Mouse (Mus musculus) limb, embryonic 15.5 days (tissue): Measurements from ENCODE around the gene Micall1. TPM values are rescaled to one million over a fixed set of nuclear protein-coding genes. Genes with fewer than 3 reads are reported as not detected.

ENCODE experiments used
- ATAC-seq: fragments of 200-750 bp; cut with Nextera tagmentation; 2 replicates; pipeline ENCODE4 v1.8.0; 2017; ENCODE audit warnings: low read depth, moderate TSS enrichment; ENCODE audit not compliant: insufficient number of reproducible peaks, low FRiP score, low TSS enrichment
- H3K27ac ChIP-seq: fragments of 300-500 bp; sonication (generic); 2 replicates; pipeline ENCODE4 v1.5.1; 2015; ENCODE audit warnings: moderate library complexity, mild to moderate bottlenecking, inconsistent platforms
- H3K27me3 ChIP-seq: fragments of 300-500 bp; sonication (generic); 2 replicates; pipeline ENCODE4 v1.6.1; 2015; ENCODE audit warnings: inconsistent platforms
- H3K36me3 ChIP-seq: fragments of 300-500 bp; sonication (generic); 2 replicates; pipeline ENCODE4 v1.6.1; 2015; ENCODE audit warnings: inconsistent platforms
- H3K4me1 ChIP-seq: fragments of 300-500 bp; sonication (generic); 2 replicates; pipeline ENCODE4 v1.6.1; 2015; ENCODE audit warnings: inconsistent platforms
- H3K4me2 ChIP-seq: fragments of 300-500 bp; sonication (generic); 2 replicates; pipeline ENCODE4 v1.6.1; 2015; ENCODE audit warnings: mild to moderate bottlenecking, inconsistent platforms
- H3K4me3 ChIP-seq: fragments of 300-500 bp; sonication (generic); 2 replicates; pipeline ENCODE4 v1.5.1; 2015; ENCODE audit warnings: mild to moderate bottlenecking, inconsistent platforms
- H3K9ac ChIP-seq: fragments of 300-500 bp; sonication (generic); 2 replicates; pipeline ENCODE4 v1.6.1; 2015; ENCODE audit warnings: inconsistent platforms
- H3K9me3 ChIP-seq: fragments of 300-500 bp; sonication (generic); 2 replicates; pipeline ENCODE4 v1.6.1; 2016; ENCODE audit warnings: inconsistent platforms
- WGBS: fragments of 180-500 bp; shearing (Covaris S2); methylation state at CpG from one replicate; pipeline ENCODE4 v1.1.7; 2015; 5-methylcytosine and 5-hydroxymethylcytosine counted together
- polyA plus RNA-seq: library from polyadenylated mRNA; unstranded; fragments of >200 nt; fragmentation: Nextera tagmentation; extraction: Ambion mirVana; gene quantifications from 2 replicates; pipeline ENCODE4 v1.2.1, GENCODE M21; 2015

Gene Micall1
- polyA plus RNA-seq, 1 experiment from 2014 or later, result 16.3 TPM

DNA sequence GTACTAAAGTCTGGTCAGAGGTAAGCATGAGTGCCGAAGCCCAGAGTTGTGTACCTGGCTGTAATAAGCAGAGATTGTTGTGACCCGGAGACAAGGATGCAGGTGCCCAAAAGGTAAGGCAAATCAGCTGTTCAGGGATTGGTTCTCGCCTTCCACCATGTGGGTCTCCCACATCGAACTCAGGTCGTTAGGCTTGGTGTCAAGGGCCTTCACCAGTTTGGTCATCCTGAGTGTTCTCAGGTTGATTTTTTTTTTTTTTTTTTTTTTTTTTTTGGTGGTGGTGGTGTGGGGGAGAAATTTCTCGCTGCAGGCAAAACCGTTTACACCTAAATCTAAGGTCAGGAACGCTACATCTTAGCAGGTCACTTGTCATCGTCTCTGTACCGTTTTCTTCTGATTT, 34.3 kb upstream of the Micall1 start:
- Histone ChIP-seq H3K9me3 (no peaks in the 10 kb centered on the region), H3K27me3 (no peaks in the 10 kb centered on the region), H3K4me3 (peak overlapping the region; percentile 89), H3K27ac (peak overlapping the region; percentile 88; the same call in 1 of the 2 replicates), H3K9ac (peak overlapping the region; percentile 86; the same call in 1 of the 2 replicates), H3K4me2 (peak overlapping the region; percentile 82), H3K4me1 (peaks cover 16% of the 10 kb centered on the region), H3K36me3 (peaks cover 26% of the 10 kb centered on the region)
- WGBS, result 33% methylated on average over 10 of the region's 10 CpGs
- no peak for ATAC-seq

DNA sequence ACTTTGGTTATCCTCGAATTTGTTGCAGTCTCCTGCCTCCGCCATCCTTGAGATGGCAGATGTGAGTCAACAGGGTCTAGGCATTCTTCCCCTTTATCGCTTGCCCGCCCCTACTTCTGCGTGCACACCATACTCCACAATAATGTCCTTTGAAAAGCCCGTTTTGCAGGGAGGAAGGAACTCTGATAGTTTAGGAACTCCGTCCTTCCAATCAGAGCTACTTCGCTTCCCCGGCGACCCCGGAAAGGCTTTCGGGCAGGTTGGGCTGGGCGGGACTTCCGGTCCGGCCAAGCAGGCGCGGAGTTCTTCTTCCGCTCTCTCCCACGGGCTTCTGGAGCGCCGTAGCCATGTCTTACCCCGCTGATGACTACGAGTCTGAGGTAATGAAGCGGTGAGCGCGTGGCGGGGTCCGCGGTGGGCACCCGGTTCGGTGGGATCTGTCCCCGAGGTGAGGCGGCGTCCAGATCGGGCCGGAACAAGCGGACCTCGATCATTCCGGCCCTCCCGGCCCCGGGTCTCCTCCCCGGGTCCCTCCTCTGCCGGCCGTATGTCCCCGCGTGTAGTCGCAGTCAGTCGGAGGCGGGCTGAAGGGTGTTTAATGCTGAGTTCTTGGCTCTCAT, 33.7 kb upstream of the Micall1 start, which contains the start of gene Eif3l:
Gene Eif3l (plus strand): TSS at position 267 of the 620 bp plus-strand sequence.
- WGBS, result 1% methylated on average over 44 of the region's 49 CpGs

DNA sequence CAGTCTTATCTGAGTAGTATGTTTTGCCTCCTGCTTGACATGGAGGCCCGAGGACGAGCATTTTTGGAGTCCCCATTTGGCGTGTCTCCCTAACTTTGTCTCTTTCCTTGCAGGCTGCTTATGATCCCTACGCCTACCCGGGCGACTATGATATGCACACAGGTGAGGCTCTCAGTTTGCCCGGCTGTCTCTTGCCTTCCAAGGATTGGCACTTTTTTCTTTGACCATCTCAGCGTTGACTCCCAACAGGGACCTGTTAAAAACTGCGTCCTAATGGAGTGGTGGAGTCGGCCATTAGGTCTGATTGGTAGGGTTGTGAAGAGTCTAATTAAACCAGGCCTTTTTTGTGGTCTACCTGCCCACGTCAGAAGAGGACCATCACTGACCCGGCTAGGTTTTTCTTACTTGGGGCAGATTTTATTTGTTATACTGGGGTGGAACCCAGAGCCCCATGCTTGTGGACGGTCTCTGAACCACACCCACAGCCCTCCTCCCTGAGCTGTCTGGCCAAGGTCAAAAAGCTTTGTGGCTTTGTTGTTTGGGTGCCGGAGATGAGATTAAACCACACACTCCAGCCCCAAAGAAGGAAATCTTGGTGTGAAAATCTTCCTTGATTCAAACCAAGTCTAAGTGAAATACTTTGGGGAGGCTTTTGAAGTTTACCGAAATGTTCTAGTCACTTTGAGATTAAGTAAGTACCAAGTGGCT, 32.9 kb upstream of the Micall1 start:
- Histone ChIP-seq H3K4me1 (peaks cover 16% of the 10 kb centered on the region), H3K9ac (peak overlapping the region; percentile 86), H3K27ac (no peak overlapping the region), H3K4me3 (peak overlapping the region; percentile 89), H3K27me3 (no peaks in the 10 kb centered on the region), H3K9me3 (no peaks in the 10 kb centered on the region), H3K4me2 (peak overlapping the region; percentile 82), H3K36me3 (peaks cover 37% of the 10 kb centered on the region)
- ATAC-seq, result no peak
- 32% methylated on average over 15 of the region's 15 CpGs for WGBS

More for the DNA sequence above, 33.7 kb upstream of the Micall1 start, which contains the start of gene Eif3l:
- Histone ChIP-seq H3K9ac (peak within 1 kb of the TSS; percentile 86), H3K27ac (peak within 1 kb of the TSS; percentile 88), H3K9me3 (no peaks in the 10 kb centered on the region), H3K36me3 (peaks cover 32% of the 10 kb centered on the region), H3K4me2 (peak within 1 kb of the TSS; percentile 82), H3K4me3 (peak within 1 kb of the TSS; percentile 89), H3K27me3 (no peaks in the 10 kb centered on the region), H3K4me1 (peaks cover 16% of the 10 kb centered on the region)
- peak; percentile 81; the same call in 1 of the 2 replicates for ATAC-seq

DNA sequence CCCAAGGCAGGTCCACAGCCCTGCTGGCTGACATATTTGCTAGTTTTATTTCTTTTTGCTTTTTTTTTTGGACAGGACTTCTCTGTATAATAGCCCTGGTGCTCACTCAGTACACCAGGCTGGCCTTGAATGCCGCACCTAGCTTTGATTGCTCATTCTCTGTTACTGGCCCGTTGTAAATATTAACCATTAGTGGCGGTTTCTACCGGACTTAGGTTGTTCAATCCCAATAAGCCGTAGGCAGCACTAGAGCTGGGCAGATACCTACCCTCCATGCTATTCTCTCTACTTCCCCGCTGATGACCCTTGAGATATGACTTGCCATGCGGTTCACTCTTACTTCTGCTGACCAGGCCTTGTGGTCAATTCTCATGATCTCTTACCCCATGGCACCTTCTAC, 29.1 kb upstream of the Micall1 start:
- ATAC-seq, result no peak
- H3K36me3 ChIP-seq, result peaks cover 74% of the 10 kb centered on the region
- no peaks in the 10 kb centered on the region for H3K9me3 ChIP-seq
- no peak overlapping the region for H3K9ac ChIP-seq
- H3K4me1 ChIP-seq, result peaks cover 11% of the 10 kb centered on the region
- H3K4me3 ChIP-seq, result no peak overlapping the region
- H3K4me2 ChIP-seq, result no peak overlapping the region
- WGBS, result 97% methylated on average over 7 of the region's 7 CpGs
- no peak overlapping the region for H3K27ac ChIP-seq
- no peaks in the 10 kb centered on the region for H3K27me3 ChIP-seq

DNA sequence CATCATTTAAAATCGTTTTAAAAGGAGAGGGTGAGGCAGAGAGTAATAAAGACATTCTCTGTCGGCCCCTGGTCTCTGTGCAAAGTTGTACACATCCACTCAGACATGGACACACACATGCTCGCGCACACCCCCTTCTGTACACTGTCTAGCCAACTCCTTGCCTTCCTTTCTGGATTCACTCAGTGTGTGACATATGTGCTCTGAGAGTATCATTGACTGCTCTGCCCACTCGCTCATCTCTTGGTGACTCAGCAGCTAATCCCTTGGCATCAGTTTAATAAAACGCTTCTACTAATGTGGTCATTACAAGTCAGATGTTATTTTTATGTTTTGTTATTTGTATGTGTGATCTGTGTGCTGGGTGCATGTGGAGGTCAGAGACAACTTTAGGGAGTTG, 16.4 kb upstream of the Micall1 start:
- H3K9me3 ChIP-seq, result no peaks in the 10 kb centered on the region
- no peak for ATAC-seq
- no peaks in the 10 kb centered on the region for H3K27me3 ChIP-seq
- no peak overlapping the region for H3K27ac ChIP-seq
- H3K4me3 ChIP-seq, result no peak overlapping the region
- no peak overlapping the region for H3K4me2 ChIP-seq
- no peak overlapping the region for H3K9ac ChIP-seq
- 87% methylated on average over 6 of the region's 6 CpGs for WGBS
- peaks cover 85% of the 10 kb centered on the region for H3K36me3 ChIP-seq
- peaks cover 8% of the 10 kb centered on the region for H3K4me1 ChIP-seq

GRCm38 (mm10) chr15:79093083-79093839, 15.4 kb upstream of the Micall1 start:
- Histone ChIP-seq H3K4me1 (peaks cover 18% of the 10 kb centered on the region), H3K9ac (no peak overlapping the region), H3K27me3 (no peaks in the 10 kb centered on the region), H3K4me2 (no peak overlapping the region), H3K36me3 (peaks cover 78% of the 10 kb centered on the region), H3K27ac (0 out of 2 replicates have a peak overlapping the region, but pooled peaks have one; percentile 2), H3K4me3 (no peak overlapping the region), H3K9me3 (no peaks in the 10 kb centered on the region)
- ATAC-seq, result no peak
- 63% methylated on average over 7 of the region's 7 CpGs for WGBS

DNA sequence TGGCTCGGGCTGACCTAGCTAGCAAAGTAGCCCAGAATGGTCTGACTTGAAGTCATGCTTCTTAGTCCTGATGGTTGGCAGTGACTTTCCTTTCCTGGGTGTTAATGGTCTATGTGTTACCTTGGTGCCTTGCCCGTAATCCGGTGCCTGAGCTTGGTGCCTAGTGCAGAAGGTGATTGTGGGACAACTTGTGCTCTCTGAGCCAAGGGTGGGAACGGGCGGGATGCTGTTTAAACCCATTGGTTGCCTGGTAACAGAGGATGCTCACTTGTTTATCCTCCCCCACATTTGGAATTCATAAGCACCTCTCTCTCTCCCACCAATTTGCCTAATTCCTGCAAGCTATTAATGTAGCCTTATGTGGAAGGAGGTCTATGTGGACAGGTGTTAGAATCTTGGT, 13.2 kb upstream of the Micall1 start:
- no peak for ATAC-seq
- 78% methylated on average over 5 of the region's 5 CpGs for WGBS
- H3K36me3 ChIP-seq, result peaks cover 56% of the 10 kb centered on the region

DNA sequence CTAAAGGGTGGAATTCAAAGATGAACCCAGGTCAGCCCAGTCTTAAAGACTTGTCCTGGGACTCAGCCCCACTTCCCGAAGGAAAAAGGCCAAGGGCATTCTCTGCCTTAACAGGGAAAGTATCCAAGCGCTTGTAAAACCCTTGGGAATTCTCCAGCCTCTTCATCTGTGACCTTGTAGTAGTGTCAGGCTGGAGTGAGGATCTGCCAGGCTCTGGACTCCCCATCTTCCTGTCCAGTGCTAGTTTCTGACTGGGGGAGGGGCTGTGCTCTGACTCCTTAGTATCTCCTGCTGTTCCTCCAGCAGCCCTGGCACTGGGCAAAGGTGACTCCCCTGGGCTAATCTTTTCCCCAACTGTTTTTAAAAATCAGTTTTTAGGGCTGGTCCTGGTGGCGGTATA, 12.1 kb upstream of the Micall1 start:
- peaks cover 45% of the 10 kb centered on the region for H3K4me1 ChIP-seq
- no peak overlapping the region for H3K9ac ChIP-seq
- H3K27ac ChIP-seq, result peak overlapping the region; percentile 85
- ATAC-seq, result no peak
- H3K4me2 ChIP-seq, result no peak overlapping the region
- H3K9me3 ChIP-seq, result no peaks in the 10 kb centered on the region
- H3K27me3 ChIP-seq, result no peaks in the 10 kb centered on the region
- no peak overlapping the region for H3K4me3 ChIP-seq
- WGBS, result 63% methylated on average over 3 of the region's 3 CpGs
- peaks cover 45% of the 10 kb centered on the region for H3K36me3 ChIP-seq

More for the DNA sequence above, 13.2 kb upstream of the Micall1 start:
- no peak overlapping the region for H3K27ac ChIP-seq
- no peak overlapping the region for H3K4me3 ChIP-seq
- no peak overlapping the region for H3K9ac ChIP-seq
- no peaks in the 10 kb centered on the region for H3K9me3 ChIP-seq
- peaks cover 34% of the 10 kb centered on the region for H3K4me1 ChIP-seq
- no peaks in the 10 kb centered on the region for H3K27me3 ChIP-seq
- H3K4me2 ChIP-seq, result no peak overlapping the region

DNA sequence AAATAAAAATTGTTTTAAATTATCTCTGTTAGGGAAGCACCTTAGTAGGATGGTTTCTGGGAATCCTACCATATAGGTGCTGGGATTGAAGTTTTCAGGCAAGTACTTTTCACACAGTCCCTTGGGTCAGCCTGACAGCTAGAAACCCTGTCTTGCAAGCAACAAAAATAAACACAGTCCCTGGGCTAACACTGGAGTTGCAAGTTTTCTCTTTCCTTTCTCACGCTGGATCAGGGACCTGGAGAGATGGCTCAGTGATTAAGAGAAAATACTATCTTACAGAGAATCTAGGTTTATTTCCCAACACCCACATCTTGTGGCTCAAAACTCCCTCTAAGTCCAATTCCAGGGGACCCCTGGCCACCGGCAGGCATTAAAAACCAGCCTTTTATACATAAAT, 11.6 kb upstream of the Micall1 start:
- H3K27ac ChIP-seq, result peak overlapping the region; percentile 85
- H3K4me2 ChIP-seq, result 0 out of 2 replicates have a peak overlapping the region, but pooled peaks have one; percentile 7
- no peak for ATAC-seq

DNA sequence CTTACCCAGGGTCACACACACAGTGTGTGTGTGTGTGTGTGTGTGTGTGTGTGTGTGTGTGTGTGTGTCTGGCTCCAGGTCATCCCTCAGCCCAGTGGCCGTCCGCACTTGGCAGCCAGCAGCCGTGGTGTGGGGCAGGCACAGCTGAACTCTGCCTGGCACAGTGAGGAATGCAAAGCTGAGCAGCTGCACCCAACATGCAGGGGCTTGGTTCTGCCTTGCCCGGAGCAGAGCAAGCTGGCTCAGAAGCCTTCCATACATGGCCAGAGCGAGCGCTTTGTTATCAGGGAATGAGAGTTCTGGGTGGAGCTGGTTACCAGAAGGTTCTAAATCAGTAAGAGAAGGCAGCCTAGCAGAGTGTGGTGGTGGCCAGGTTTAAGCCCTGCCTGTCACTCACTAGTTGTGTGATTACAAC, 11.1 kb upstream of the Micall1 start:
- no peak overlapping the region for H3K4me3 ChIP-seq
- ATAC-seq, result peak; percentile 72

More for the DNA sequence above, 11.6 kb upstream of the Micall1 start:
- Histone ChIP-seq H3K9ac (no peak overlapping the region), H3K36me3 (peaks cover 43% of the 10 kb centered on the region), H3K4me1 (peaks cover 49% of the 10 kb centered on the region), H3K4me3 (no peak overlapping the region), H3K9me3 (no peaks in the 10 kb centered on the region), H3K27me3 (no peaks in the 10 kb centered on the region)
- 18% methylated on average over 2 of the region's 2 CpGs for WGBS

GRCm38 (mm10) chr15:79098220-79098619, 10.5 kb upstream of the Micall1 start:
- Histone ChIP-seq H3K4me3 (no peak overlapping the region), H3K4me1 (peaks cover 49% of the 10 kb centered on the region), H3K4me2 (no peak overlapping the region), H3K36me3 (peaks cover 32% of the 10 kb centered on the region), H3K27ac (peak overlapping the region; percentile 85), H3K9ac (no peak overlapping the region), H3K9me3 (no peaks in the 10 kb centered on the region), H3K27me3 (no peaks in the 10 kb centered on the region)
- 42% methylated on average over 5 of the region's 5 CpGs for WGBS
- ATAC-seq, result no peak

More for the DNA sequence above, 11.1 kb upstream of the Micall1 start:
- peak overlapping the region; percentile 85 for H3K27ac ChIP-seq
- H3K27me3 ChIP-seq, result no peaks in the 10 kb centered on the region
- WGBS, result 31% methylated on average over 6 of the region's 6 CpGs
- no peak overlapping the region for H3K9ac ChIP-seq
- peaks cover 49% of the 10 kb centered on the region for H3K4me1 ChIP-seq
- H3K4me2 ChIP-seq, result 0 out of 2 replicates have a peak overlapping the region, but pooled peaks have one; percentile 7
- peaks cover 38% of the 10 kb centered on the region for H3K36me3 ChIP-seq
- H3K9me3 ChIP-seq, result no peaks in the 10 kb centered on the region
